Mouse (Mus musculus) CD4-positive, CD25-positive, alpha-beta regulatory T cell, adult 2 months (primary cell): ENCODE measurements at regions not wholly inside any gene's neighbourhood (a gene's known extent, or its start where the extent isn't known, plus 50 kb on each side); places are given as distances from the start of the nearest gene placed in this dataset.

Source experiments
- DNase-seq: peaks from one replicate; pipeline ENCODE4 v3.0.0-alpha.2; 2012; ENCODE audit warnings: low read depth, low spot score

GRCm38 (mm10) chr10:117997796-117998195 is 143.8 kb upstream of the Mdm1 start:
- no peak for DNase-seq

- no peak for DNase-seq
Observed at GRCm38 (mm10) chr10:118000591-118000990, 141.0 kb upstream of the Mdm1 start.

- DNase-seq: peak; percentile 22
Observed at GRCm38 (mm10) chr10:118001501-118001900, 140.1 kb upstream of the Mdm1 start.

- DNase-seq: peak; percentile 78
Observed at GRCm38 (mm10) chr10:118001971-118002370, 139.6 kb upstream of the Mdm1 start.

GRCm38 (mm10) chr10:118002559-118002958 is 139.1 kb upstream of the Mdm1 start:
- DNase-seq: peak; percentile 31

GRCm38 (mm10) chr10:118003179-118003578 is 138.4 kb upstream of the Mdm1 start:
- DNase-seq: no peak

GRCm38 (mm10) chr10:118003739-118004361 is 137.8 kb upstream of the Mdm1 start:
- peak; percentile 30 for DNase-seq

- no peak for DNase-seq
Observed at GRCm38 (mm10) chr10:118004362-118004958, 137.2 kb upstream of the Mdm1 start.

GRCm38 (mm10) chr10:118006827-118007550 is 134.6 kb upstream of the Mdm1 start:
- peak; percentile 79 for DNase-seq

GRCm38 (mm10) chr10:118007846-118008245 is 133.8 kb upstream of the Mdm1 start:
- peak; percentile 28 for DNase-seq

GRCm38 (mm10) chr10:118011687-118012567 is 129.7 kb upstream of the Mdm1 start:
- DNase-seq: peak; percentile 11

- DNase-seq: no peak
Observed at GRCm38 (mm10) chr10:118028831-118029230, 112.8 kb upstream of the Mdm1 start.

- no peak for DNase-seq
Observed at GRCm38 (mm10) chr10:118034401-118034800, 107.2 kb upstream of the Mdm1 start.

- DNase-seq: no peak
Observed at GRCm38 (mm10) chr10:118035035-118035434, 106.6 kb upstream of the Mdm1 start.

- no peak for DNase-seq
Observed at GRCm38 (mm10) chr10:118038465-118038864, 103.1 kb upstream of the Mdm1 start.

- DNase-seq: no peak
Observed at GRCm38 (mm10) chr10:118039056-118039455, 102.6 kb upstream of the Mdm1 start.

GRCm38 (mm10) chr10:118041068-118041467 is 100.5 kb upstream of the Mdm1 start:
- DNase-seq: peak; percentile 29

- DNase-seq: no peak
Observed at GRCm38 (mm10) chr10:118043761-118044160, 97.8 kb upstream of the Mdm1 start.

GRCm38 (mm10) chr10:118044840-118045239 is 96.8 kb upstream of the Mdm1 start:
- no peak for DNase-seq

GRCm38 (mm10) chr10:118045427-118045826 is 96.2 kb upstream of the Mdm1 start:
- DNase-seq: no peak

- DNase-seq: no peak
Observed at GRCm38 (mm10) chr10:118046328-118046727, 95.3 kb upstream of the Mdm1 start.

- DNase-seq: no peak
Observed at GRCm38 (mm10) chr10:118046831-118047230, 94.8 kb upstream of the Mdm1 start.
